9 mouse cellular contexts compared by ENCODE assay signal in the genomic region with DNA sequence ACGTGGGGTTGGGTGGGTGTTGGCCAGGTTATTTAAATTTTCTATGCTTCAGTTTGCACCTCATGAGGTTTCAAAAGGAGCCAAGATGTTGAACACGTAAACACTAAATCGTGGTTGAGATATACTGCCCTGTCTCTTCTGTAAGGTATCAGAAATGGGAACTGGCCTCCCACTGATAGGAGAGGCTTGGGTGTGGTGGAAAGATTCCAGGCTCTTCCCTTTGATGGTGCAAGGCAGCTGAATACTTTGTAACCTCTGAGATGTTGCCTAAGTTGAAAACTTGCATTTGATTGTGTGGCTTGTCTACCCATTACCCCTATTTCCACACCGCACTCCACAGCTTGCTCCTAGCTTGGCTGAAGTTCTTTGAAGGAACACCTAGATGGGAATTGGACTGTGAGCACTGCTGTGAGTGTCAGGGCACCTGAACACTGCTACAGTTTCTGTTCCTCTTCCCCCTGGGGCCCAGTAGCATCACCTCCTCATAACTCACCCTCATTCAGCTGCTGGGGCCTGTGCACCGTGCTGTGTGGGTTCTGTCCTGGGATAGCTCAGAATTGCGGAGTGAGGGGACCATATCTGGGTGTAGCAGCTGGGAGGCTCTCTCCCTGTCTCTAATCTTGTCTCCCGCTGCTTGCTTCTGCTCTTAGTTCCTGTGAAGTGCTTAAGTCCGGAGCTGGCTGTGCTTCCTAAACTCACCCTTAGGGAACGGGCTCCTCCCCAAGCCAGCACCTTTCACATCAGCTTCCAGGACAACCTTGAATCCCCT. TPM values are rescaled to one million over a fixed set of nuclear protein-coding genes. Genes with fewer than 3 reads are reported as not detected.
DNase-seq lines count a peak whose midpoint lies in the region; ATAC-seq and TF ChIP-seq lines count a peak whose summit lies in the region.
"Had no signal": no experiment of that assay in that cellular context is flagged by ENCODE, and none has a peak within 500 bp of the region (broad histone marks: within the 10 kb centered on the region; RNA-seq: fewer than 3 reads in every experiment).

No protein-coding gene starts in this region.

- no peaks in the 10 kb centered on the region for H3K36me3 ChIP-seq in heart, embryonic 12.5 days
- H3K36me3 ChIP-seq in embryonic facial prominence, embryonic 10.5 days (replicated peaks): peaks cover 4% of the 10 kb centered on the region; the same call in 1 of the 2 replicates
- no peaks in the 10 kb centered on the region for H3K36me3 ChIP-seq in intestine, embryonic 14.5 days (ENCODE audit: control insufficient read depth, insufficient read depth, low read length)
- H3K36me3 ChIP-seq in midbrain, postnatal 0 days (ENCODE audit: insufficient read depth, low read length): no peaks in the 10 kb centered on the region
- no peaks in the 10 kb centered on the region for H3K36me3 ChIP-seq in thymus, adult 2 months (ENCODE audit: control insufficient read depth, insufficient read depth, low read length)

- H3K4me1 ChIP-seq in heart, embryonic 12.5 days (replicated peaks): peaks cover 53% of the 10 kb centered on the region
- peaks cover 36% of the 10 kb centered on the region for H3K4me1 ChIP-seq in embryonic facial prominence, embryonic 10.5 days
- H3K4me1 ChIP-seq in intestine, embryonic 14.5 days (replicated peaks; ENCODE audit: control insufficient read depth, insufficient read depth, low read length): peaks cover 22% of the 10 kb centered on the region
- no peaks in the 10 kb centered on the region for H3K4me1 ChIP-seq in midbrain, postnatal 0 days (ENCODE audit: insufficient read depth, low read length)
- H3K4me1 ChIP-seq in thymus, adult 2 months (replicated peaks; ENCODE audit: control insufficient read depth, insufficient read depth, low read length): peaks cover 17% of the 10 kb centered on the region

- WGBS in heart, embryonic 12.5 days: 16% methylated on average over 9 of the region's 9 CpGs
- WGBS in embryonic facial prominence, embryonic 10.5 days: 57% methylated on average over 9 of the region's 9 CpGs
- 36% methylated on average over 9 of the region's 9 CpGs for WGBS in intestine, embryonic 14.5 days
- 58% methylated on average over 9 of the region's 9 CpGs for WGBS in midbrain, postnatal 0 days
- WGBS in thymus, adult 2 months: 68% methylated on average over 9 of the region's 9 CpGs

- DNase-seq in heart, postnatal 36 days: no peak
- DNase-seq in embryonic facial prominence, embryonic 10.5 days (ENCODE audit: low spot score): no peak
- no peak for DNase-seq in intestine, embryonic 14.5 days (ENCODE audit: low spot score)
- DNase-seq in midbrain, postnatal 0 days (ENCODE audit: low spot score): no peak
- DNase-seq in cerebellum, postnatal 14 days: no peak
- no peak for DNase-seq in thymus, adult 2 months
- DNase-seq in kidney, adult 18-20 months: no peak

- H3K4me2 ChIP-seq in heart, embryonic 12.5 days: peak overlapping the region; percentile 74
- H3K4me2 ChIP-seq in intestine, embryonic 14.5 days (ENCODE audit: low read length): peak overlapping the region; percentile 59
- H3K4me2 ChIP-seq in midbrain, postnatal 0 days (ENCODE audit: low read depth, low read length, poor library complexity, severe bottlenecking): peak overlapping the region; percentile 5; the same call in 1 of the 2 replicates

- H3K27ac ChIP-seq in heart, embryonic 12.5 days (ENCODE audit: poor library complexity, severe bottlenecking): peak overlapping the region; percentile 94
- H3K27ac ChIP-seq in embryonic facial prominence, embryonic 10.5 days (replicated peaks): no peak overlapping the region; the same call in 1 of the 2 replicates
- H3K27ac ChIP-seq in intestine, embryonic 14.5 days (ENCODE audit: low read depth): no peak overlapping the region
- H3K27ac ChIP-seq in midbrain, postnatal 0 days (ENCODE audit: low read depth, low read length): no peak overlapping the region
- H3K27ac ChIP-seq in thymus, adult 2 months (ENCODE audit: control insufficient read depth, insufficient read depth, low read length): no peak overlapping the region

- H3K9ac ChIP-seq in heart, embryonic 12.5 days: peak overlapping the region; percentile 90
- H3K9ac ChIP-seq in intestine, embryonic 14.5 days (ENCODE audit: low read length): peak overlapping the region; percentile 37
- H3K9ac ChIP-seq in midbrain, postnatal 0 days (replicated peaks; ENCODE audit: low read length, poor library complexity, severe bottlenecking): no peak overlapping the region

- peak overlapping the region; percentile 76 for H3K4me3 ChIP-seq in heart, embryonic 12.5 days
- H3K4me3 ChIP-seq in embryonic facial prominence, embryonic 10.5 days: peak overlapping the region; percentile 75
- peak overlapping the region; percentile 53 for H3K4me3 ChIP-seq in intestine, embryonic 14.5 days (ENCODE audit: low read depth, low read length)
- H3K4me3 ChIP-seq in midbrain, postnatal 0 days (ENCODE audit: low read depth, low read length): no peak overlapping the region
- no peak overlapping the region for H3K4me3 ChIP-seq in thymus, adult 2 months (ENCODE audit: control insufficient read depth, insufficient read depth, low read length)

- no peaks in the 10 kb centered on the region; the same call in 1 of the 2 replicates for H3K9me3 ChIP-seq in heart, embryonic 12.5 days (replicated peaks)
- H3K9me3 ChIP-seq in embryonic facial prominence, embryonic 10.5 days: no peaks in the 10 kb centered on the region
- no peaks in the 10 kb centered on the region for H3K9me3 ChIP-seq in intestine, embryonic 14.5 days (ENCODE audit: control insufficient read depth, low read length)
- H3K9me3 ChIP-seq in midbrain, postnatal 0 days (ENCODE audit: low read length): no peaks in the 10 kb centered on the region

- intact Hi-C loops in heart, postnatal 36 days (cut with DNase I): loop anchor here (5.0 kb wide), 1 partner anchor 313 kb away; no protein-coding TSS in a partner anchor

- ATAC-seq in heart, embryonic 12.5 days (ENCODE audit: insufficient number of reproducible peaks, low FRiP score): peak; percentile 63
- ATAC-seq in intestine, embryonic 14.5 days (replicated peaks; ENCODE audit: low FRiP score, low TSS enrichment, low read depth): no peak
- ATAC-seq in midbrain, postnatal 0 days (ENCODE audit: low FRiP score): no peak
- ATAC-seq: Patski had no signal

- H3K27me3 ChIP-seq in heart, embryonic 12.5 days (replicated peaks): no peaks in the 10 kb centered on the region
- no peaks in the 10 kb centered on the region for H3K27me3 ChIP-seq in embryonic facial prominence, embryonic 10.5 days (replicated peaks; ENCODE audit: low read depth, poor library complexity, severe bottlenecking)
- no peaks in the 10 kb centered on the region for H3K27me3 ChIP-seq in intestine, embryonic 14.5 days (replicated peaks; ENCODE audit: control insufficient read depth, insufficient read depth, low read length)
- H3K27me3 ChIP-seq in midbrain, postnatal 0 days (ENCODE audit: insufficient read depth, low read length): no peaks in the 10 kb centered on the region
- no peaks in the 10 kb centered on the region for H3K27me3 ChIP-seq in thymus, adult 2 months (ENCODE audit: control insufficient read depth, insufficient read depth, low read length)
- H3K27me3 ChIP-seq: Patski had no signal

- no peak for TF ChIP-seq POLR2A in thymus, adult 2 months (IDR thresholded peaks at IDR 0.05; ENCODE audit: control insufficient read depth, extremely low read depth, insufficient read depth, low read length, poor library complexity)

- TF ChIP-seq CTCF in midbrain, postnatal 0 days (IDR thresholded peaks at IDR 0.05): no peak
- TF ChIP-seq CTCF in thymus, adult 2 months (IDR thresholded peaks at IDR 0.05; ENCODE audit: borderline replicate concordance, control insufficient read depth, extremely low read depth, insufficient read depth, low read length, poor library complexity): no peak

RNA-seq across cellular contexts. Expression of a gene that starts 53.6 kb away (rescaled TPM):
- polyA plus RNA-seq in heart, embryonic 12.5 days (2016; fragmentation: Nextera tagmentation; extraction: Ambion mirVana): 2.1 and 2.4 TPM in 2 replicates
- under 1 TPM; 0.11 to 0.17 TPM for total RNA-seq in heart, postnatal 36 days (2021)
- polyA plus RNA-seq in embryonic facial prominence, embryonic 10.5 days (2016; fragmentation: Nextera tagmentation; extraction: Ambion mirVana): 0.50 and 0.57 TPM in 2 replicates
- 0.65 and 0.97 TPM in 2 replicates for polyA plus RNA-seq in intestine, embryonic 14.5 days (2014; fragmentation: Nextera tagmentation; extraction: Ambion mirVana)
- total RNA-seq in midbrain, postnatal 0 days (2014; rRNA removed): 17.2 and 19.6 TPM in 2 replicates
- 13.6 and 14.3 TPM in 2 replicates for polyA plus RNA-seq in midbrain, postnatal 0 days (2015; fragmentation: Nextera tagmentation; extraction: Ambion mirVana)
- 0.26 and 0.34 TPM in 2 replicates for polyA plus RNA-seq in thymus, adult 2 months (2012; rRNA removed)
- polyA plus RNA-seq: Patski had no signal

Comparison
In these comparisons a context has a peak if more than half of its experiments do, and no peak if none do; other contexts are left out.
1. H3K4me2 ChIP-seq: peak in every context shown above with its lines; median percentile 74 in heart, embryonic 12.5 days; 59 in intestine, embryonic 14.5 days; 5 in midbrain, postnatal 0 days.
2. H3K4me3 ChIP-seq: peak in heart, embryonic 12.5 days (single experiment), embryonic facial prominence, embryonic 10.5 days (single experiment) and intestine, embryonic 14.5 days (single experiment); none in midbrain, postnatal 0 days (single experiment) and thymus, adult 2 months (single experiment).